Mouse (Mus musculus): ENCODE results near the gene Ctsh.

DNA sequence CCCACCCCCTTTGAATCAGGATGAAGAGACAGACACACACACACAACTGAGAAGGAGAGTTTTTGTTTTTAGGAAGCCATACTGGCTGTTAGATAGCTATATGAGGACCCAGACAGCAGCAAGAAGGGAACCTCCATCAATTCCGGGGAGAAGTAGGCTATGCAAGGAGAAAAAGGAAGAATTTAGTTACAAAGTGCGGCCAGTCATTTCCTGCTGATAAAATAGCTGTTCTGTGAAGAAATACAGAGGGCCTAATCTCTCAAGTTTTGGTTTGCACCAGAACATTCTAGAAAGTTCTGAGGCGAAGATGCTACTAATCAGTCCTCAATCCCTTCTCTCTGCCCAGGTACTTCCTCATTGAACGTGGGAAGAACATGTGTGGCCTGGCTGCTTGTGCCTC, 21.4 kb downstream of the Ctsh start:
- TF ChIP-seq CTCF (IDR thresholded peaks at IDR 0.05; ENCODE audit: control insufficient read depth, insufficient read depth, insufficient read length) (no peak), USF1 (IDR thresholded peaks at IDR 0.05; ENCODE audit: low read depth) (no peak), MAX (IDR thresholded peaks at IDR 0.05) (no peak), FOSL1 (IDR thresholded peaks at IDR 0.05; ENCODE audit: insufficient read depth, low read length, poor library complexity, severe bottlenecking) (no peak), CEBPB (IDR thresholded peaks at IDR 0.05; ENCODE audit: low read depth) (no peak), MYOD1 (IDR thresholded peaks at IDR 0.05; ENCODE audit: control insufficient read depth, insufficient read length, low read depth) (no peak)
